Mouse (Mus musculus): ENCODE measurements at regions not wholly inside any gene's neighbourhood (a gene's known extent, or its start where the extent isn't known, plus 50 kb on each side); places are given as distances from the start of the nearest gene placed in this dataset.

DNA sequence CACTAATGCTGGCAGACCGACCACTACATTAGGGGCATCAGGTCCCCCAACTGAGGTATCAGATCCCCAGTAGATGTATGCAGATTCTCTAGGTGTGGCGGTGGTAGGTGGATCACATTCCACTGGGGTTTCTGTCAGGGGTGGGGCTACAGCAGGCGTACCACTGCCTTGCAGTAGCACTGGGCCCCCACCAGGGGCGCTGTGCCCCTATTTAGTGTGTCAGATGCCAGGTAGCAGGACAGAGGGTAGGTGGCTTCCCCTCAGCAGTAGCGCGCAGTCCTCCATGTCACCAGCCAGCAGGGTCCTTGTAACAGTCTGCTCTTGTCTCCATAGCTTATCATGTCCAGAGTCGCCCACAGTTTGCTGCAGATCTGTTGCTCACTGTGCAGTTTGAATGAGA is 169.9 kb upstream of the Kcnab2 start:
- 0 out of 2 replicates have a peak, but pooled peaks have one; percentile 34 for TF ChIP-seq CTCF (IDR thresholded peaks at IDR 0.05; ENCODE audit: insufficient read depth, low read length)
- TF ChIP-seq POLR2A (IDR thresholded peaks at IDR 0.05; ENCODE audit: borderline replicate concordance, extremely low read depth, low read depth, low read length) = no peak
- no peak overlapping the region for H3K4me3 ChIP-seq (replicated peaks; ENCODE audit: extremely low read depth, low read depth, low read length)
- peak; percentile 4 for DNase-seq
- H3K4me1 ChIP-seq (ENCODE audit: control insufficient read depth, insufficient read depth, low read length) = no peaks in the 10 kb centered on the region
- 52% methylated on average over 7 of the region's 7 CpGs for WGBS

DNA sequence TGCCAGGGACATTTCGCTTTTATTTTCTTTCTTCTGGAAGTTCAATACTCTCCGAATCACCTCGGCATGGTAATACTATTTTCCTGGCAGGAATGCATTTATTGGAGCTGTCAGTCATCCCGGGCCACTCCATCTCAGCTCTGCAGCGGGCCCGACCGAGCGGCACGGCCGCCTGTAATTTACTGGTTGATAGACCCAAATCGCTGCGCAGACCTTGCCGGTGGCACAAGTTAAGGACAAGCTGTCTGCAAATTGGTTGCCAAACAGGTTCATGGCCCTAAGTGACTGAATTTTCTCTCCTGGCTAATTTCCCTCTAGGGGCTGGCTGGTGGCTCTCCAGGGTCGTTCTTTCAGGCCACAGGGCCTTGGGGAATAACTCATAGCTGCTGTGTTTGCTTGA is 169.4 kb upstream of the Kcnab2 start:
- 89% methylated on average over 14 of the region's 14 CpGs for WGBS
- H3K4me1 ChIP-seq (ENCODE audit: control insufficient read depth, insufficient read depth, low read length) = no peaks in the 10 kb centered on the region
- no peak for DNase-seq
- TF ChIP-seq POLR2A (IDR thresholded peaks at IDR 0.05; ENCODE audit: borderline replicate concordance, extremely low read depth, low read depth, low read length) (no peak), CTCF (IDR thresholded peaks at IDR 0.05; ENCODE audit: insufficient read depth, low read length) (no peak)
- H3K4me3 ChIP-seq (replicated peaks; ENCODE audit: extremely low read depth, low read depth, low read length) = no peak overlapping the region

DNA sequence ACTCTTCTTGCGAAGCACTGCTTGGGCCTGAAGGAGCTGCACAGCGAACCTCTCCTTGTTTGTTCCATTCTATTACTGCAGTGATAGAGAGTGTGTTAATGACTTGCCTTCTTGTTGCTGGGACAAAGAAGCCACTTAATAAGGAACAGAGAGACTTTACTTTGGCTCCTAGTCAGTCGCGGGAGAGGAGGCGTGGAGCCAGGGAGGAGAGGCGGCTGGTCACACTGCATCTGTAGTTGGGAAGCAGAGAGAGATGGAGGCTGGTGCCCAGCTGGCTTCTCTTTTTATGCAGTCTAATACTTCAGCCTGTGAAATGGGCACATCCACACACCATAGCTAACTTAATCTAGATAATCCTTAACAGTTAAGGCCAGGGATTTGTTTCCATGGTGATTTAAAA is 159.4 kb upstream of the Kcnab2 start:
- TF ChIP-seq CTCF (IDR thresholded peaks at IDR 0.05; ENCODE audit: insufficient read depth, low read length) (no peak), POLR2A (IDR thresholded peaks at IDR 0.05; ENCODE audit: borderline replicate concordance, extremely low read depth, low read depth, low read length) (no peak)
- WGBS = 60% methylated on average over 6 of the region's 6 CpGs
- Histone ChIP-seq H3K4me3 (replicated peaks; ENCODE audit: extremely low read depth, low read depth, low read length) (no peak overlapping the region), H3K4me1 (ENCODE audit: control insufficient read depth, insufficient read depth, low read length) (no peaks in the 10 kb centered on the region)
- DNase-seq = no peak

DNA sequence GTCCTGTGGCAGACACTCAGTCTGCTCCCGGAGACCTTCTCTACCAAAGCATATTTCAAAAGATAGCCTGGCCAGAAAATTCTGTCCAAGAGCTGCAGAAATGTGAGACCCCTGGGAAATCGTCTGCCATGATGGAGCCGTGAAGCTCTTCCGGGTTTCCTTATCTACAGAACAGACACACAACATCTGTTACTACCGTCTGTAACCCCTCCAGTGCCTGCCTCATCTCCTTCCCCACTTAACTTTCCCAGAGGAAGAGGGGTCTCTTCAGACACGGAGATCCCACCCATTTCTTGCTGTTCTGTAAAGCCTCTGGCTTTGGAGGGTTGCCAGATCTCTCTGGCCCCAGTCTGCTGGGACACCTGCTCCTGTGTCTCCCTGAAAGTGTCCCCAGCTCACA is 156.2 kb upstream of the Kcnab2 start:
- Histone ChIP-seq H3K4me1 (ENCODE audit: control insufficient read depth, insufficient read depth, low read length) (no peaks in the 10 kb centered on the region), H3K4me3 (replicated peaks; ENCODE audit: extremely low read depth, low read depth, low read length) (no peak overlapping the region)
- DNase-seq = no peak
- TF ChIP-seq POLR2A (IDR thresholded peaks at IDR 0.05; ENCODE audit: borderline replicate concordance, extremely low read depth, low read depth, low read length) = no peak
- TF ChIP-seq CTCF (IDR thresholded peaks at IDR 0.05; ENCODE audit: insufficient read depth, low read length) = no peak
- WGBS = 18% methylated on average over 6 of the region's 6 CpGs

DNA sequence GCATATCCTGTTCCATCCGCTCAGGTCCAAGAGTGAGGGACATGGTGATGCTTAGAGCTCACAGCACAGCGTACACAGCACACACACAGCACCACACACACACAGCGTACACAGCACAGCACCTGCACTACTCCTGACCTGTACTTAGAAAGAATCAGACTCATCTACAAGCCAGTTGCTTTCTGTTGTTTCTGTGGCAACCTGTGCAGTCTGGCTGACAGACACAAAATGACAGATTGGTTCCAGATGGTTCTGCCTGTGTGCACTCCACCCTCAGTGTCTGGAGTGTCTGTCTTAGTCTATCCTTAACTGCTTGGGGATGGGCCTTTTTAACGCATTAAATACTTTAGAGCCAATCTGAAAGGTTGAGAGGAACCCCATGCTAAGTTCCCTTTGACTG is 150.4 kb upstream of the Kcnab2 start:
- no peak for DNase-seq
- WGBS = 80% methylated on average over 4 of the region's 4 CpGs
- TF ChIP-seq POLR2A (IDR thresholded peaks at IDR 0.05; ENCODE audit: borderline replicate concordance, extremely low read depth, low read depth, low read length) (no peak), CTCF (IDR thresholded peaks at IDR 0.05; ENCODE audit: insufficient read depth, low read length) (no peak)
- Histone ChIP-seq H3K4me1 (ENCODE audit: control insufficient read depth, insufficient read depth, low read length) (no peaks in the 10 kb centered on the region), H3K4me3 (replicated peaks; ENCODE audit: extremely low read depth, low read depth, low read length) (no peak overlapping the region)

DNA sequence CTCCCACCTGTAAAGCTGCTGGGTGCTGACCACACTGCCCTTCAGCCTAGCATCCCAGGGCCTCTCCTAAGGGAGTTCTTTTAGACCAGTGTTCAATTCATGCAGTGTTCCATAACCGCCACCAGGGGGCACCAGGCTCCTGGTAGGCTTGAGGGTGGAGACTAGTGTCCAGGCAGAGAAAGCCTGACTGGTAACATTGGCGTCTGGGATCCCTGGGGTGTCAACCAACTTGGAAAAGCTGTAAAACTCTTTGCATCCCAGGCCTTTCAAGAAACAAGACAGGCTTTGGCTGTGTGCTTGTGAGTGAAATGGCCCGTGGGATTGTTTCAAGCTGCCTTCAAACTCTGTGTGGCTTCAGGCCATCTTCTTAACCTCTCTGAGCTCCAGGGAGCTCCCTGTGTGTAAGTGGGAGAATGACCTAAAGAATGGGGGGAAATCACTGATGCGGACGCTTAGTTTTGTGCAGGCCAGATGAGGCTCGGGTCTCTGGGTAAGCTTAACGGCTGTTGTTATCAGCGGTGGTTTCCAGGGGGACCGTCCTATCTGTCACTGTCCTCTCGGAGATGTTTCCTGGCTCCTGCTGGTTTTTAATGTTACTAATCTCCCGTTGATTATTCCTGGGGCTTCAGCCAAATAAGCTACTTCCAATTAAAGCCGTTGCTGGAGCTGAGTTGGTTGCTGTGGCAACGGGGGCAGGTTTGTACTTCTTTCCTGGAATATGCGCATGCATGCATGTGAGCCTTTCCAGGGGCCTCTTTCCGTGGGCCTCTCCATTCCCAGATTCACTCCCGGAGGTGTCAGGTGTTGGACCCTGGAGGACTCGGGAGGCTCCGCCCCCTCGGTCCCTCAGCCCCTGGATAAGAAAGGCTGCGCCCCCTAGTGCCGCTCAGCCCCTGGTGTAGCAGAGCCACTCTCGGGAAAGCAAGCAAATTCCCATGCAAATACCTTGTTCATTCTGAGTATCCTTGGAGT is 147.6 kb upstream of the Kcnab2 start:
- WGBS = 5% methylated on average over 22 of the region's 22 CpGs
- no peak overlapping the region for H3K4me3 ChIP-seq (replicated peaks; ENCODE audit: extremely low read depth, low read depth, low read length)
- DNase-seq = peak; percentile 24
- no peaks in the 10 kb centered on the region for H3K4me1 ChIP-seq (ENCODE audit: control insufficient read depth, insufficient read depth, low read length)
- TF ChIP-seq POLR2A (IDR thresholded peaks at IDR 0.05; ENCODE audit: borderline replicate concordance, extremely low read depth, low read depth, low read length) (no peak), CTCF (IDR thresholded peaks at IDR 0.05; ENCODE audit: insufficient read depth, low read length) (peak; percentile 75)

DNA sequence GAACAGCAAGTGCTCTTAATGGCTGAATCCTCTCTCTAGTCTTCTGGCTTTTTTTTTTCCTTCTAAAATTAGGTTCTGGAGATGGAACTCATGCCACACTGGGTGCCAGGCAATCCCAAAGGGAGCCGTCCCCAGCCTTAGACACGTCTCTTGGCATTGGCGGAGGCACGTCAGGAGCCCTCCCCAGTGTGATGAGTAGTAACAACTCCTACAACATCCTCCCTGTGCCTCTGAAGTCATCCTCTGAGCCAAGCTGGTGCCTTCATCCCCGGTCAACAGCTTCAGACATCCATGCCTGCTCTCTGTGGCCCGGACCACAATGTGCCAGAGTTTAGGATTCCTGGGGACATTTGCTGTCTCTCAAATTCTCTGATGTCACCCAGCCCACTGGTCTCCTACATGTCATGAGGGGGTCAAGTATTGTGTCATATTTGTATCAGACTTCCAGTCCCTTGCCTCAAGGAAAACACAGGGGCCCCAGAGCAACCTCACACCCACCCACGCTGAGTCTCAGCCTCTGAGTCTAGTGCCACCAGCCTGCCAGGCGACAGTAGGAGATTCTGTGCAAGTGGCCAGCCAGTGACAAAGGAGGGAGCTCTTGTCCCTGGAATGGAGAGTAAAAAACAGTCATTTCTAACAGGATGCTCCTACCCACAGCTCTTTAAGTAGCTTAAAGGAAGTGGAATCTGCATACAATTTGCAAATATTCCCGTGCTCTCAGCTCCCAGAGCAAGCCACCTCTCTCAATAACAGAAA is 144.5 kb upstream of the Kcnab2 start:
- Histone ChIP-seq H3K4me3 (replicated peaks; ENCODE audit: extremely low read depth, low read depth, low read length) (no peak overlapping the region), H3K4me1 (ENCODE audit: control insufficient read depth, insufficient read depth, low read length) (no peaks in the 10 kb centered on the region)
- DNase-seq = no peak
- WGBS = 64% methylated on average over 9 of the region's 9 CpGs
- TF ChIP-seq POLR2A (IDR thresholded peaks at IDR 0.05; ENCODE audit: borderline replicate concordance, extremely low read depth, low read depth, low read length) (no peak), CTCF (IDR thresholded peaks at IDR 0.05; ENCODE audit: insufficient read depth, low read length) (no peak)

DNA sequence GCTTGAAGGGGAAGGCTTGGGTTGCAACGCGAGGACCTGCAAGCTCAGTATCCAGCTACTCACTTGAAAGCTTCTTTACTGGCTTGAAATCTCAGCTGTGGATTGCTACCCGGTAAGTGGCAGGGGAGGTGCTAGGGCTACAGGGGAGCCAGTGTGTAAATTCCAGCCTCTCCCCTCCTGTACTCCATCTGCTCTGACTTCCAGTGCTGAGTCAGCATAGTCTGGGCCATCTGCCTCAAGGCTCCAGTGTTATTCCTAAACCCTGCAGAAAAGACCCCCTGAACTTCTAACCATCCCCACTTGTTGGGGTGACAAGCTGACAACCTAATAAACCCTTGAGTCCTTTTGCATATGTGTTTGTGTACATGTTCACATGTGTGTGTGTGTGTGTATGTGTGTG is 140.0 kb upstream of the Kcnab2 start:
- WGBS = 33% methylated on average over 3 of the region's 3 CpGs
- DNase-seq = no peak
- no peak for TF ChIP-seq CTCF (IDR thresholded peaks at IDR 0.05; ENCODE audit: insufficient read depth, low read length)
- no peak for TF ChIP-seq POLR2A (IDR thresholded peaks at IDR 0.05; ENCODE audit: borderline replicate concordance, extremely low read depth, low read depth, low read length)
- H3K4me1 ChIP-seq (ENCODE audit: control insufficient read depth, insufficient read depth, low read length) = no peaks in the 10 kb centered on the region
- H3K4me3 ChIP-seq (replicated peaks; ENCODE audit: extremely low read depth, low read depth, low read length) = no peak overlapping the region

DNA sequence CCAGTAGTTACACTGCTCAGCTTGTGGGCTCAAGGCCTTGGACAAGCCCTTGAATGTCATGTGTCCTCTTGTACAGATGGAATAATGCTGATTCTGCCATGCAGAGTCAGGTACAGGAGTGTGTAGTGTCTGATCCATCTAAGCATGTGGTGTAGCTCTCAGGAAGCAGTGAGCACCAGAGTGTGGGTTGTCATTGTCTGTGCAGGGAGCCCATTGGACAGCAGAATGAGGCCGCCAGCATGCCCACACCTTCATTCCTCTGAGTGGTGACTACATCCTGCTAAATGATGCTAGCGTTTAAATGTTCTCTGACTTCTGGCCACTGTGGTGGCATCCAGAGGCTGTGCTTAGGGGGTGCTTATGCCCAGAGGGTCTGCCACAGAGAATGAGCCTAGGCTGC is 137.5 kb upstream of the Kcnab2 start:
- TF ChIP-seq CTCF (IDR thresholded peaks at IDR 0.05; ENCODE audit: insufficient read depth, low read length) = no peak
- TF ChIP-seq POLR2A (IDR thresholded peaks at IDR 0.05; ENCODE audit: borderline replicate concordance, extremely low read depth, low read depth, low read length) = no peak
- no peaks in the 10 kb centered on the region for H3K4me1 ChIP-seq (ENCODE audit: control insufficient read depth, insufficient read depth, low read length)
- H3K4me3 ChIP-seq (replicated peaks; ENCODE audit: extremely low read depth, low read depth, low read length) = no peak overlapping the region
- DNase-seq = no peak
- 89% methylated on average over 2 of the region's 2 CpGs for WGBS
